Comparison of ENCODE assay signal across 17 mouse cellular contexts in the genomic region with DNA sequence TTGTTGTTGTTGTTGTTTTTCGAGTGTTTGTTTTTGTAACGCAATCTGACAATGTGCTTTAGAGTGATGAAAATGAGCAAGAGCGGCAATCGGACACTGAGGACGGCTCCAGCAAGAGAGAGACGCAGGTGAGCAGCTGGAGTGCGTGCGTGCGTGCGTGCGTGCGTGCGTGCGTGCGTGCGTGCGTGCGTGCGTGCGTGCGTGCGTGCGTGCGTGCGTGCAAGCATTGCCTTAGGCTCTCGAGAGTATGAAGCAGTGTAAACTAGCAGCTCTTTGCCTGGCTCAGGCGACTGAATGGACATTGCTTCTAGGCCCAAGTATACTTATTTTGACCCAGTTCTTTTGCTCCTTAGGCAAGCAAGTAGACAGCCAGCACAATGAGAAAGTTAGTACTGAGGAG.
"Had no signal": no experiment of that assay in that cellular context is flagged by ENCODE, and none has a peak within 500 bp of the region (broad histone marks: within the 10 kb centered on the region; RNA-seq: fewer than 3 reads in every experiment).

No protein-coding gene starts in this region.

- H3K9me3 ChIP-seq: midbrain, embryonic 10.5 days; midbrain, embryonic 12.5 days; neural tube, embryonic 13.5 days; neural tube, embryonic 15.5 days; stomach, embryonic 15.5 days had no signal

- H3K27ac ChIP-seq: midbrain, embryonic 10.5 days; midbrain, embryonic 12.5 days; neural tube, embryonic 13.5 days; neural tube, embryonic 15.5 days; stomach, embryonic 15.5 days; stomach, postnatal 0 days had no signal

- H3K4me1 ChIP-seq: midbrain, embryonic 10.5 days; midbrain, embryonic 12.5 days; neural tube, embryonic 13.5 days; neural tube, embryonic 15.5 days; stomach, embryonic 15.5 days had no signal

- DNase-seq: lung, adult 18-20 months; lung, embryonic 14.5 days; lung, postnatal 10 days; lung, postnatal 4 days; midbrain, embryonic 14.5 days; right cerebral cortex, postnatal 14 days; thymus, adult 2 months; thymus, postnatal 25 days; thymus, postnatal 4 days had no signal

- H3K4me3 ChIP-seq: midbrain, embryonic 10.5 days; midbrain, embryonic 12.5 days; myocyte; neural tube, embryonic 13.5 days; neural tube, embryonic 15.5 days; stomach, embryonic 15.5 days had no signal

- H3K9ac ChIP-seq: lung, embryonic 14.5 days; midbrain, embryonic 12.5 days; neural tube, embryonic 13.5 days; neural tube, embryonic 15.5 days; stomach, embryonic 15.5 days had no signal

- ATAC-seq: midbrain, embryonic 16.5 days had no signal

- H3K4me2 ChIP-seq: lung, embryonic 14.5 days; midbrain, embryonic 12.5 days; neural tube, embryonic 13.5 days; neural tube, embryonic 15.5 days; stomach, embryonic 15.5 days had no signal

- H3K27me3 ChIP-seq: midbrain, embryonic 12.5 days; neural tube, embryonic 13.5 days; neural tube, embryonic 15.5 days; stomach, embryonic 15.5 days had no signal
